Mouse (Mus musculus): ENCODE data around the gene Zfp663. TPM values are rescaled to one million over a fixed set of nuclear protein-coding genes. Genes with fewer than 3 reads are reported as not detected.

The Zfp663 gene
- polyA plus RNA-seq, 1 experiment from 2014 or later = 3.8 TPM

GRCm38 (mm10) chr2:165303354-165304012 is 65.0 kb downstream of the Zfp663 start:
- 94% methylated on average over 6 of the region's 6 CpGs for whole genome bisulfite sequencing
- Histone ChIP-seq H3K27ac (replicated peaks) (no peak overlapping the region), H3K9me3 (replicated peaks) (no peaks in the 10 kb centered on the region), H3K4me1 (0 out of 2 replicates have a peak, but pooled peaks cover 5% of the 10 kb centered on the region), H3K4me3 (replicated peaks) (no peak overlapping the region), H3K27me3 (replicated peaks) (no peaks in the 10 kb centered on the region), H3K9ac (replicated peaks) (no peak overlapping the region), H3K36me3 (peaks cover 74% of the 10 kb centered on the region), H3K4me2 (no peak overlapping the region)
- no peak for ATAC-seq (ENCODE audit: low FRiP score)

GRCm38 (mm10) chr2:165301409-165301808 is 67.1 kb downstream of the Zfp663 start:
- WGBS = 72% methylated on average over 3 of the region's 3 CpGs

More at GRCm38 (mm10) chr2:165301409-165301808, 67.1 kb downstream of the Zfp663 start:
- H3K9me3 ChIP-seq (replicated peaks) = no peaks in the 10 kb centered on the region
- no peak overlapping the region for H3K9ac ChIP-seq (replicated peaks)
- H3K4me2 ChIP-seq = no peak overlapping the region
- 0 out of 2 replicates have a peak, but pooled peaks cover 5% of the 10 kb centered on the region for H3K4me1 ChIP-seq
- no peak overlapping the region for H3K27ac ChIP-seq (replicated peaks)
- no peak overlapping the region for H3K4me3 ChIP-seq (replicated peaks)
- H3K27me3 ChIP-seq (replicated peaks) = no peaks in the 10 kb centered on the region
- H3K36me3 ChIP-seq = peaks cover 75% of the 10 kb centered on the region
- no peak for ATAC-seq (ENCODE audit: low FRiP score)

Other genes with a start within 250 kb of the Zfp663 start
- gene Cdh22, start 133.9 kb downstream of the Zfp663 start, polyA plus RNA-seq (2015; fragmentation: Nextera tagmentation; extraction: Ambion mirVana) = 11.9 and 15.2 TPM in 2 replicates
- 65.6 and 68.3 TPM in 2 replicates for gene Slc35c2, start 80.9 kb downstream of the Zfp663 start, polyA plus RNA-seq (2015; fragmentation: Nextera tagmentation; extraction: Ambion mirVana)
- 85.1 and 89.1 TPM in 2 replicates for gene Elmo2, start 42.2 kb downstream of the Zfp663 start, polyA plus RNA-seq (2015; fragmentation: Nextera tagmentation; extraction: Ambion mirVana)
- 7.2 and 7.4 TPM in 2 replicates for gene Zfp334, start 19.5 kb upstream of the Zfp663 start, polyA plus RNA-seq (2015; fragmentation: Nextera tagmentation; extraction: Ambion mirVana)
- 0.05 TPM in 1 of 2 replicates, not detected in the other for gene Ocstamp, start 31.7 kb upstream of the Zfp663 start, polyA plus RNA-seq (2015; fragmentation: Nextera tagmentation; extraction: Ambion mirVana)
- gene Slc13a3, start 104.5 kb upstream of the Zfp663 start, polyA plus RNA-seq (2015; fragmentation: Nextera tagmentation; extraction: Ambion mirVana) = 2.8 and 3.5 TPM in 2 replicates
- gene Trp53rka, start 124.6 kb upstream of the Zfp663 start, polyA plus RNA-seq (2015; fragmentation: Nextera tagmentation; extraction: Ambion mirVana) = 34.0 and 35.5 TPM in 2 replicates
- 2.3 and 2.6 TPM in 2 replicates for gene Slc2a10, start 135.1 kb upstream of the Zfp663 start, polyA plus RNA-seq (2015; fragmentation: Nextera tagmentation; extraction: Ambion mirVana)
- 5.2 and 11.3 TPM in 2 replicates for gene Eya2, start 226.3 kb upstream of the Zfp663 start, polyA plus RNA-seq (2015; fragmentation: Nextera tagmentation; extraction: Ambion mirVana)

Data from neural tube, embryonic 15.5 days (tissue).